Mouse (Mus musculus) 3T3-L1 (cell line): ENCODE results near the gene Stpg1.

Source experiments
- DNase-seq: peaks from one replicate; pipeline ENCODE4 v3.0.0-alpha.2; 2015; ENCODE audit warnings: low read depth, low spot score

The Stpg1 gene

GRCm38 (mm10) chr4:135549323-135549722 lies 54.7 kb downstream of the Stpg1 start:
- DNase-seq: no peak

- no peak for DNase-seq
These were observed 69.2 kb downstream of the Stpg1 start for GRCm38 (mm10) chr4:135563794-135564193.

GRCm38 (mm10) chr4:135565400-135565799 lies 70.8 kb downstream of the Stpg1 start:
- no peak for DNase-seq

GRCm38 (mm10) chr4:135567042-135567441 lies 72.5 kb downstream of the Stpg1 start:
- peak; percentile 42 for DNase-seq

GRCm38 (mm10) chr4:135567484-135567883 lies 72.9 kb downstream of the Stpg1 start:
- DNase-seq: no peak

- no peak for DNase-seq
These were observed 74.6 kb downstream of the Stpg1 start for GRCm38 (mm10) chr4:135569201-135569600.

- DNase-seq: no peak
These were observed 75.8 kb downstream of the Stpg1 start for GRCm38 (mm10) chr4:135570152-135571036.

GRCm38 (mm10) chr4:135571037-135571550 lies 76.5 kb downstream of the Stpg1 start:
- DNase-seq: peak; percentile 37

GRCm38 (mm10) chr4:135572276-135572675 lies 77.7 kb downstream of the Stpg1 start:
- DNase-seq: peak; percentile 19

GRCm38 (mm10) chr4:135573251-135573808 lies 78.7 kb downstream of the Stpg1 start, which contains the start of gene Grhl3:
TSS of gene Grhl3 (minus strand) at chr4:135573630.
- DNase-seq: no peak

- no peak for DNase-seq
These were observed 81.0 kb downstream of the Stpg1 start for GRCm38 (mm10) chr4:135575365-135576140.

GRCm38 (mm10) chr4:135578490-135578889 lies 83.9 kb downstream of the Stpg1 start:
- no peak for DNase-seq

GRCm38 (mm10) chr4:135579695-135580094 lies 85.1 kb downstream of the Stpg1 start:
- no peak for DNase-seq

- no peak for DNase-seq
These were observed 86.8 kb downstream of the Stpg1 start for GRCm38 (mm10) chr4:135581222-135581910.

- no peak for DNase-seq
These were observed 90.2 kb downstream of the Stpg1 start for GRCm38 (mm10) chr4:135584838-135585237.
